Mouse (Mus musculus): ENCODE results near the gene Musk.

DNA sequence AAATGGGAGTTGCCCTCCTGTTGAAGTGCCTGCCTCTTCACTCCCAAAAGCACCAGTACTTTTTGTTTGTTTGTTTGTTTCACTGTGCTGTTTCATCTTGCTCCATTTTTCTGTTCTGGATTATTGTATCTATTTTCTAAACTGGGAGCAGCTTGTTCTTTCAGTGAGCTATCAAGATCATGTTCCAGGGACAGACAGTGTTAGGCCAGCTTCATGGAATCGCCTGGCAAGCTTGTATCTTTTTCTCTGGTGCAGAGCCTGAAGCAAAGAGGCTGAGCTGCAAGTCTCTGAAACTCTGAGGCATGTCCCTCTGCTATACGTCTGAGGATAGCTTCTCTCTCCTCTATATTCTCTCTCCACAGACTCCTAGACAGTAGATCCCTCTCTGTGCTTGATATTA lies 50.5 kb downstream of the Musk start:
- TF ChIP-seq CTCF (IDR thresholded peaks at IDR 0.05; ENCODE audit: borderline replicate concordance, insufficient read depth, low read depth, low read length) (no peak), POLR2A (IDR thresholded peaks at IDR 0.05; ENCODE audit: borderline replicate concordance, insufficient read depth, low read length) (no peak)
